Mouse (Mus musculus) right cerebral cortex, postnatal 10 days (tissue): ENCODE results near the gene Ddx20.
A peak's percentile ranks its signal among the peaks of the same experiment; 100 is the strongest.
"Not testable (repeated sequence)": the region's sequence is repeated elsewhere in the genome, so short reads cannot be mapped to it uniquely, and the experiment has no call there.

Experiments used
- DNase-seq, 2 experiments: peaks; one replicate each; pipeline ENCODE4 v3.0.0; 2021; ENCODE audit warnings: low spot score in 2 of 2

Ddx20 gene

DNA sequence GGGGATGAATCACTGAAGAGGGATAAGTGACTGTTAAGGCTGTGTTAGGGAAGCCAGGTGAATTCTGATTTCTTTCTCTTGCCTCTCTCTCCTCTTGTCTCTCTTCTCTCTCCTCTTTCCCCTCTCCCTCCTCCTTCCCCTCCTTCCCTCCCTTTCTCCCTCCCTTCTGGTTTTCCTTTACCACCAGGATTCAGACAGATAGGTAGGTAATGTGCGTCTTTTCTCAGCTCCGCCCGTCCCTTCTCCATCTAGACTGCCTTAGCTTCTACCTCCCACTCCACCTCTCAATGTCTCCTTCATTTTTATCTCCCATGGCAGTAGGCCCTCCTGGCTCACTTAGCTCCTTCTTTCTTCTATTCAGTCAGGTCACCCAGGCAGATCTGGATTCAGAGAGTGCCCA is 18.2 kb upstream of the Ddx20 start:
- no peak for DNase-seq

DNA sequence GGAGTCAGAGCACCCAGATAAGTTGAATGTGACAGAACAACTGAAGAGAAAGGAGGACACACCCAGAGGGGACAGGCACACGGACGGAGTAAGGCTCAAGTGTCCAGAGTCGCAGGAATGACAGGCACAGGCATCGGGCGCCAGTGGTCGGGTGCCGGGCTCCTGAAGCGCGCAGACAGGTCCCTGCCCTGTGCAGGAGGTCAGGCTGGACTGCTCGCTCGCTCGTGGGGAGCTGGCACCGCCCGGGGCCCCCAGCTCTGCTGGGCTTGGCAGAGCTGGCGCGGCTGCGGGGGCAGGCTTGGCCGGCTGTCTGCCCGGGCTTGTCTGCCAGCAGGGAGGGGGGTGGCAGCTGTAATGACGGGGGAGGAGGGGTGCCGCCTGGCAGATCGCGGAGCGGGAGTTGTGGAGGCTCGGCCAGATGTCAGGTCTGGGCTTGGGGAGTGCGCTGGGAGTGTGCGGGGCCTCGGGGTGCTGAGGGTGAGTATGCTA is 17.7 kb upstream of the Ddx20 start:
- peak; percentile 91 for DNase-seq

DNA sequence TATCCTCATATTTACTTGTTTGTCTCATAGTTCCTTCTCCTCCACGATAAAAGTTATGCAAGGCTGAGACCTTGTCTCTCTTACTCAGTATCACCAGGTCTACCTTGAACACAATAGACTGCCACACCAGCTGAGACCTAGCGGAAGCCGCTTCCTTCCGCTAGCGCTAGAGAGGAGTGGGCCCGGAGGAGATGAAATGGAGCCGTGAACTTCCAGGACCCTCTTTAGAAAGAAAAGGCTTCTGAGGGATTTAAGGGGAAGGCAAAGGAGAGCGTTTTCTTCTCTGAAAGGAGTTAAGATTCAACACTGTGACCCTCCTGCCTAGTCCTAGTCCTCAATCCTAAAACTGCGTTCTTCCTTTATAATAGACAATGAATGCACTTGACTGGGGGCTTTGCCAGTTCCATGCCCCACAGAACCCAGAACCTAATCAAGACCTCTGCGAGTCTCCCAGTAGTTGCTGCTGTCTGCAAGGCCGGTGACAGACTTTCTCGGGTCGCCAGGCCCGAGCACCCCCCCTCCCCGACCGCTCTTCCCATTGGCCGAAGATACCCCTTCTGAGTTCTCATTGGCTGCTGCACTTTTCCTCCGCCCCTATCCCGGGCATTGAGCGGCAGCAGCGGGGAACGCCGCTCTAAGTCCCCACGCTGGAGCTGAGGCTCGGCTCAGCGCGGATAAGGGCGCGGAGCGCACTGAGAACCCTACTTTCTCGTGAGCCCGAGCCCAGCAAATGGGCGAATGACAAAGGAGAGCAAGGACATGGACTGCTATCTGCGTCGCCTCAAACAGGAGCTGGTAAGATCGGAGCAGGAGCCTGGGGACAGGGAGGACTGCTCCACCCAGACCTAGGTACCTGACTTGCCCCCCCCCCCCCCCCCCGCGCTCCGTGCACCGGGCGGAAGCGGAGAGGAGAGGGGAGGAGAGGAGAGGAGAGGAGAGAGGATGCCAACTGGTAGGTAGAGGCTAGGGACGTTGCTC is 16.9 kb upstream of the Ddx20 start, which contains the start of gene Inka2:
Gene Inka2, plus strand, starts transcription at position 569 of the 978 bp plus-strand sequence.
- DNase-seq, result peak; percentile 92

DNA sequence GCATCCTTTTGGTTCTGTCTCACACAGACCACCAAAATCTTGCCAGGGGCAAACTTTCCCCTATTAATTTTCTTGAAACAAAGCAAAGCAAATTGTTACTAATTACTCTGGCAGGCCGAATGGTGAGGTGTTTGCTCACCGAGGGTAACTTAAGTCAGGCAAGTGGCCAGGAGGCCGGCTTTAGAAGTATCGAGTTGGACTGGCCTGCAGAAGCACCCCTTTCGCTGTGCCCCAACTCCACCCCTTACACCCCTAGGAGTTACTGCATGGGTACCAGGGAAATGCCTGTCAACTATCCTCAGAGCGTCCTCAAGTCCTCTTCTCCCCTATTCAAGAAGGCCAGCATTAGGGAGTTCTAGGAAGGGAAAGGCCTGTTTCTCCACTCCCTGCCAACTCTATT is 16.2 kb upstream of the Ddx20 start:
- peak in 1 of 2 experiments; percentile 23 for DNase-seq

DNA sequence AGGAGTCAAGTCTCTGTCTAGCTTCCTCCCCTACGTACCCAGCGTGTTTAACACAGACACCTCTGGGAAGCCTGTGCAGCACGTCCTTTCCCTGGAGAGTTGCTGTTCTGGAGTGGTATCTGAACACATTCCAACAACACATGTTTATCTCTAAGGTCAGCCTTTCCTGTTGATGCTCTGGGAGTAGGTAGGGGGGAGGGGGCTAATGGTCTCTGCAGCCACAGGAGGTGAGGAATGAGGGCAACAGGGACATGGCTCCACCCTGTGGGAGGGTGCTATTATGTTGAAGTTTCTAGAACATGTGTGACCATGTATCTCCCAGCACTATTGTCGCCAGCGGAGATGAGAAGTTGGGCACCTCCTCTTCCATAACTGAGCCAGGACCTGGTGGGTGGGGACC is 14.0 kb upstream of the Ddx20 start:
- DNase-seq, result no peak

DNA sequence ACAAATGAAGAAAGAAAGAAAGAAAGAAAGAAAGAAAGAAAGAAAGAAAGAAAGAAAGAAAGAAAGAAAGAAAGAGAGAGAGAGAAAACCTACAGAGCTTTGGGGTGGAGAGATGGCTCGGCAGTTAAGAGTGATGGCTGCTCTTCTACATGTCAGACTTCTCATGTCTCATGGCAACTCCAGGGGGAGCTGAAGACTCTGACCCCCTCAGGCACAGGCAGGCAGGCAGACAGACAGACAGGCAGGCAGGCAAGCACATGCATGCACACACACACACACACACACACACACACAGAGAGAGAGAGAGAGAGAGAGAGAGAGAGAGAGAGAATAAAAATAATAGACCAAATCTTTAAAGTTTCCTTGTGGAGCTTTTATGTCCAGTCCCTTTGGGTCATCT is 13.4 kb upstream of the Ddx20 start:
- DNase-seq, result not testable (repeated sequence)

GRCm38 (mm10) chr3:105699241-105699933 is 12.0 kb upstream of the Ddx20 start:
- DNase-seq, result peak in 1 of 2 experiments; percentile 15

GRCm38 (mm10) chr3:105698311-105698710 is 10.9 kb upstream of the Ddx20 start:
- peak in 1 of 2 experiments; percentile 4 for DNase-seq

DNA sequence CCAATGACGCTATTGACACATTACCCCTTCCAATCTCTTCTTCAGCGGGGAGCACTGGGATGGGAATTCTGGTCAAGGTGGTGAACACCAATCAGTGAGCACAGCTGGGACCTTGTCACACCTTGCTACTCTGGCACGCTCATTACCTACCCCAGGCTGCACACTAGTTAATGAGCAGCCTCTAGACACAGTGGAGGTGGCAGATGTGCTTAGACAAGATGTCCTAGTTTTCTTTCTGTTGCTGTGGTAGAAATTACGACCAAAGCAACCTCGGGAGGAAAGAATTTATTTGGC is 9.7 kb upstream of the Ddx20 start:
- DNase-seq, result no peak

DNA sequence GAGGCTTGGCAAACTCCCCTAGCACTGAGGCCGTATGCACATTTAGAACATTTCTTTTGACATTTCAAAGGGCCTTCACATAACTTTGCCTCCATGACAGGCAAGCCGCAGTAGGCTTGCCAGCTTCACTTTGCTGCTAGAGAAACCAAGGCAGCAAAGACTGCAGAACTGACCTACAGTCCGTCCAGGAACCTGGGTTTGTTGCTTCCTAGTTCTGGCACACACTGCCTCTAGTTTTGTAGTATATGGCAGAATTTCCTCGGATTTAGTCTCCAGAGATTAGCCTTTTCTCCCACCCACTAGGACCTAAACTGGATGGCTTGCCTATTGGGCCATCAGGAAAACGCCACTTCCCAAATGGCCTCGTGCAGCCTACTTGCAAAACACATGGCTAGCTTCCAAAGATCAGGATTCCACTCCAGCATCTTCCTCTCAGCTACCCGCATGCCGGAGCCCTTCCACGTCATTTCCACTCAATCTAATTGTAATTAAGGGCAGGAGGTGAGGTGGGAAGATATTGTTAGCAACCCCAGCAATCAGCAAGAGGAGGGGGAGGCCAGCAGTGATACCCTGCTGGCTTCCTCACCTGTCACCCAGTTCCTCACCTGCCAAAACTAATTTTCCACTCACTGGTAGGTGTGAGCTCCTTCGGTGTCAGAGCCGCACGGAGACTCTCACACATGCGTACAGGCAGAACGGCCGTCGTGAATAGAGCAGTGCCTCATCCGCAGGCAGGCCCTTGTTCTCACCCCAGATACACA is 9.2 kb upstream of the Ddx20 start:
- peak in 1 of 2 experiments; percentile 20 for DNase-seq

- DNase-seq, result peak; percentile 40 to 53
These were observed 8.4 kb upstream of the Ddx20 start for GRCm38 (mm10) chr3:105695476-105696386.

GRCm38 (mm10) chr3:105693327-105694080 is 6.1 kb upstream of the Ddx20 start:
- DNase-seq, result peak; percentile 79 to 89

GRCm38 (mm10) chr3:105688536-105688935 is 1.2 kb upstream of the Ddx20 start:
- DNase-seq, result peak in 1 of 2 experiments; percentile 4

GRCm38 (mm10) chr3:105686394-105687323 is 715 bp downstream of the Ddx20 start:
- no peak for DNase-seq

GRCm38 (mm10) chr3:105680346-105680745 is 7.0 kb downstream of the Ddx20 start:
- no peak for DNase-seq

DNA sequence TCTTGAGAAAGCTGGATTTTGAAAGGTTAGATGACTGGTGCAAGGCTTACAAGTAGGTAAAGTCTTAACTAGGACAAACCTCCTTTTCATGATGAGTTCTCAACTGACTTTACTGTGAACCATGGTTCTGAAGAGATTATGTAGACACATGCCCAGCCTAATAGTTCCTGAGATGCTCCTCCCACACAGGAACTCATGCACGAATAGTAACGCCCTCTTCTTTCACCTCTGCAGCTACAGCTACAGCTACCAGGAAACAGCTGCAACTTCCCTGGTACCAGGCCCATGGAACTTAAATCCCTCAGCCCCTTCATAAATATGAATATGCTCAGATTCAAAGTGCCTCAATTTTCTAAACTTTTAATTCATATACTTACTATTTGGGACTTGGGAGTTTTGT is 11.4 kb downstream of the Ddx20 start:
- DNase-seq, result no peak

DNA sequence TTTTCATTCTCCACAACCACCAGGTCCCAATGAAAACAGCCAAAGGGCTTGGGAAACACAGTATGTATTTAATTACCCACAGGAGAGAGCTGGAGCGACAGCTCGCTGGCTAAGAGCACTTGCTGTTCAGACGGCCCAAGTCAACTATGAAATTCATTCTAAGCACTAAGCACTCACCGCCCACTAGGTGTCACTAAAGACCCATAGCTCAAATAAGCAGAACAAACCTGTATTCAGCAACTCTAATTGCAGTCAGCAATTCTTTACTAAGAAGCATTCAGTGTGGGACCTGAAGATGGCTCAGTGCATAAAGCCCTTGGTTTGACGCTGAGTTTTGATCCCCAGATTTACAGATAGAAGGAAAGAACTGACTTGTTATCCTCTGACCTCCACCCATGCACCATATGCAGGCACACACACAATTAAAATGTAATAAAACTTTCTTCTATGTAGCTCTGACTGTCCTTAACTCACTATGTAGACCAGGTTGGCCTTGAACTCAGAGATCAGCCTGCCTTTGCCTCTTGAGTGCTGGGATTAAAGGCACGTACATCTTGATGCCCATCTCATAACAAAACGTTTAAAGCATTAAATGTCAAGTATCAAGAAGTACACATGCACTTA is 12.7 kb downstream of the Ddx20 start:
- peak; percentile 73 to 81 for DNase-seq

GRCm38 (mm10) chr3:105670801-105671200 is 16.6 kb downstream of the Ddx20 start:
- DNase-seq, result no peak

GRCm38 (mm10) chr3:105669776-105670175 is 17.6 kb downstream of the Ddx20 start:
- DNase-seq, result no peak
